Mouse (Mus musculus): ENCODE data around the gene Hdac5.

Gene Hdac5

DNA sequence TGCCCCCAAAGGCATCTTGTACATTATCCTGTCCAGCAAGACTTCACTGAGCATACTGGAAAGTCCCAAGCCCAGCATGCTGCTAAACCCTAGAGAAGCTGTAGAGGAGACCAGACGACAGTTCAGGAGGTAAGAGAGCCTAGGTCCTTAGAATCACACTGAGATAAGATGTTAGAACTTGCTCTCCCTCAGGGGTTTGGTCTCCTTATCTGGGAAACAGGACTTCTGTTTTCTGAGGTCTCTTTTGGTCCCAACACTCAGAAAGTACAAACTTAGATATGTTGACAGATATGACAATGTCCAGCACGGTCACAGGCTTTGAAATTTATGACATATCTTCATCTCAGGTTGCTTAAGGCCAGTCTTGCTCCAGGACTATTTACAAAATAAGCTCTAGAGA lies 6.1 kb upstream of the Hdac5 start:
- no peak for DNase-seq

DNA sequence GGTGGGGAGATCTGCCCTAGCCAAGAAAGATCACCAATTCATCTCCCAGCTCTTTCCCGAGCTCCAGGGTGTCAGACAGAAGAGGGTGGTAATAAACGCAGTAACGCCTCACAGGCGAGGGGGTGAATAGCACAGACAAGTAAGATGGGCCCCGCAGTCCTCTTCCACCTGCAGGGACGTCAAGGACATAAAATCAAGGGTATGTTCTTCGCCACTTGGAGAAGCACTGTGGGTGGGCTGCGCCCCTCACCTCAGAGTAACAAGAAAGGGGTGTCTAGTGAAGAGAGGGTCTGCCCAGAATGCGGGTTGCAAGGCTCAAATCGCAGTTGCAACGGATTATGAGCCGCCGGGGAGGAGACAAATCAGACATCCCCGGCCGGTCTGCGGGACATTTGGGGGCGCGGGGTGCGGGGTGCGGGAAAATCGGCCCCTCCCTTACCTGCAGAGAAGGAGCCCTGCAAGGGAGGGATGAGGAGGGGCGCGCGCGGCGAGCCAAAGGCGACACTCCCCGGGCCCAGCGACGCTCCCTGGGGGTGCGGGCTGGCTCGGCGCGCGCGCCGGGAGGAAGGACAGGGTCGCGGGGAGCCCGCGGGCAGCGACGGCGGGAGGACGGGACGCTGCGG lies 524 bp downstream of the Hdac5 start:
- peak; percentile 71 for DNase-seq

GRCm38 (mm10) chr11:102228646-102229268 lies 1.2 kb downstream of the Hdac5 start:
- DNase-seq: no peak

GRCm38 (mm10) chr11:102228191-102228545 lies 1.8 kb downstream of the Hdac5 start:
- peak; percentile 37 for DNase-seq

DNA sequence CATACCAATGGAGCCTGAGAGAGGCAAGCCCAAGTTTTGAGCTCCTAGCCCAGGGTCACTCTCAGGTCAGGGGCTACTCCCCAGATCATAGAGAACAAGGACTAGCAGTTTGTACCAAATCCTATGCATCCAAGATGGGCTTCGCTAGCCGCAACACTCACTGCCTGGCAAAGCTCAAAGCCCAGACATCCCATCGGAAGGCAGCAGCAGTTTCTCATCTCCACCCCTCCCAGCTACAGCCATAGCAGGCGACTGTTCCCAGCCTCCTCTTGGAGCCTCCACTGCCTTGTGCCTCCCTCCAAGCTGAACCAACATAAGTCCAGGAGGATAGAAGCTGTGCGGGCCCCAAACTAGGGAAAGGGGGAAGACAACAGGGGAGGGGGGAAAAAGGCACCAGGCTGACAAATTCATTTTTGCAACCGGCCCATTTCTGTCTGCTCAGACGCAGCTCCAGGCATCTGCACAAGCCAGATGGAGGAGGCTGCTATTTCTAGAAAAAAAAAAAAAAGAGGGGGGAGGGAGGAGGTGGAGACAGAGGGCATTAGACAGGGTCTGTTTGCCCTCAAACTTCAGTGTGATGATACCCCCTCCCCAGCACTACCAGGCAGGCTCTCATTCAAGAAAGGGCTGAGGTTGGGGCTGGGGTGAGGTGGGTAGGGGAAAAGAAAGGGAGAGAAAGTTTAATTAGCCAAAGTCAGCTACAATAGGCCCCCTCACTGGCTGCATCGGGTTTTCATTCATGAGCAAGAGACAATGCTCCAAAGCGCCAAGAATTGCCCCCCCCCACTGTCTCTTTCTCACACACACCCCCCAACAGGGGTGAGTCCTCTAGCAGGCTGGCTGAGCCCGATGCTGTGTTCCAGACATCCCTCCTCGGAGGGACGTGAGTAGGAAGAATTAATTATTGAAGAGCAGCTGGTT lies 2.4 kb downstream of the Hdac5 start:
- DNase-seq: peak; percentile 48

DNA sequence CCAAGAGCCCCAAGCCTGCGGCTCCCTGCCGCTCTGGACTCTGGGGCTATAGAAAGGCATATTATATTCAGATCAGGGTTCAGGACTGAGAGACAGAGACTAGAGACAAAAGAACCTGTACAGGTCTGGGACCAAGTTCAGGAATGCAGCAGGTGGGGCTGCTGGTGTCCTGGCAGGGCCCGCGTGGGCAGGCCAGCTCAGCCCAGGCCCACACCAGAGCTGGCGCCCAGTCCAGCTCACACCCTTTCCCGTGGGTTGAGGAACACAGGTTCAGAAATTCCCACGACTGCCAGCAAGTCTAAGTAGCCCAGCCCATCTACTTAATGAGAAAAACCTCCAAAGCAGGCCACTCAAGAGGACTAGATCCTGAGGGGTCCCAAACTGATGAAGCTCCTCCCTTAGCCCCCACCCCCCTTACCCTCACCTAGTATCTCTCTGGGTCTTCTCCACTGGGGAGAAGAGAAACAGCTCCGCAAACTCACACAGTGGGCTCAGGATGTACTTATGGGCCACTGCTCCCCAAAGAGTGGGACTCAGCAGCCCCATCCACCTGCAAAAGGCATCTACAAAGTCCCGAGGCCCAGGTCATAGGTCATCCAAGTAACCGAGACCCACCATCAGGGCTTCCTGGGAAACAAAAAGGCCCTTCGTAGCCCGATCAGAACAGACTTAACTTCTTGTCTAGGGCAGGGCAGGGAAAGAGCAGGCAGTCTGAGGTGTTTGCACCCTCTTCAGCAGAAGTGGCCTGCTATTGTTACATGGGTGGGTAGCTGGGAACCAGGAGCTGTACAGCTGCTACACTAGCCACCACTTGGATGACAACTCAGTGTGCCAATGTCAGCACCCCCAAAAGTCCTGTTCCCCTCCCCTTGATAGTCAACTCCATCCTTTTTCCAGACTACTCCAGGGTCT lies 3.6 kb downstream of the Hdac5 start:
- DNase-seq: peak; percentile 63

- DNase-seq: no peak
These were observed 4.7 kb downstream of the Hdac5 start for GRCm38 (mm10) chr11:102225221-102225620.

DNA sequence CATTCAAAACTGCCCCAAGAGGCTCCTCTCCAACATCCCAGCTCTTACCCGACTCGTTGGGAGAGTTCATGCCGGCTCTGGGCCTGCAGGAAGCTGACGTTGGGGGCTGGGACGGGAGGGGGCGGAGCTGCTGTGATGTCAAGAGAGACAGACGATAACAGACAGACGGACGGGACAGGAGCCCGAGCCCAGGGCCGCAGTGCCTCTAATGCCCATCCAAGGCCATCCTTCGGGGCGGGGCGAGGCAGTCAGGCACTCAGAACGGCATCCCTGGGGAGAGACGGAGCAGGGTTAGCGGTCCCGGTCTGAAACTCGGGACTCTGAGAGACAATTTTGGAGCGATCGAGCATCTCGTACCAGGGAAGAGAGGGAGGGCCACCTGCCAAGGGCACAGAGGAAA lies 5.3 kb downstream of the Hdac5 start:
- peak; percentile 65 for DNase-seq

- peak; percentile 59 for DNase-seq
These were observed 6.8 kb downstream of the Hdac5 start for GRCm38 (mm10) chr11:102223166-102223565.

GRCm38 (mm10) chr11:102221954-102222351 lies 8.0 kb downstream of the Hdac5 start:
- peak; percentile 77 for DNase-seq

- DNase-seq: peak; percentile 43
These were observed 8.6 kb downstream of the Hdac5 start for GRCm38 (mm10) chr11:102221243-102221953.

DNA sequence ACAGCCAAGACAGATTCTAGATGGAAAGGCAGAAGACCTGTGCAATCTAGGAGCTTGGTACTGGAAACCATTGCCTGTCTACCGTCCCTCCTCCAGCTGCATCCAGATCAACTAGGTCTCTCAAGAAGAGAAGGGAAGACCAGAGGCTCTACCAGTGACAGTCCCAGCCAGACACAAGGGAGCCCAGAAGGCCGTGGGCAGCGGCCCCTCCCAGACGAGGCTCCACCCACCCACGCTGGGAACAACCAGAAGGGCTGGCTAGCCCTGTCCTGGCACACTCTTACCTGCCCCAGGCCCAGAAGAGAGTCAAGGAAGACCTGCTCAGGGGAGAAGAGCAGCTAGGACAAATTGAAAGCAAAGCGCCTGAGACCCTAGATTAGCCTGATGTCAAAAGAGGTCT lies 9.5 kb downstream of the Hdac5 start:
- DNase-seq: peak; percentile 62

DNA sequence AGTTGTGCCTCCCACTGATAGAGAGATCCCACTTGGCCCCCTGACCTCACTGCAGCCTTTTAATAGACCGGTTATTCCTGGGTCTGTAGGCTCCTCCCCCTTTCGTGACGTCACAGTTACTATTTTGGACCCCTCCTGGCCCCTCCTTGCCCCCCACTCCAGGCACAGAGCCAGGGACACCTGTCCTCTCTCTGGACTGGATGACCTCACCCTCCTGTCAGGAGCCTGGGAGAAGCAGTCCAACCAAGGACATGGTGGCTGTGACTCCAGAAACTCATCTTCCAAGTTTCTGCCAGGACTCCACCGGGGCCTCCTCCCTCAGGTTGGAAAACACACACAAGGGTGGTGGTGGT lies 10.0 kb downstream of the Hdac5 start:
- DNase-seq: peak; percentile 80

DNA sequence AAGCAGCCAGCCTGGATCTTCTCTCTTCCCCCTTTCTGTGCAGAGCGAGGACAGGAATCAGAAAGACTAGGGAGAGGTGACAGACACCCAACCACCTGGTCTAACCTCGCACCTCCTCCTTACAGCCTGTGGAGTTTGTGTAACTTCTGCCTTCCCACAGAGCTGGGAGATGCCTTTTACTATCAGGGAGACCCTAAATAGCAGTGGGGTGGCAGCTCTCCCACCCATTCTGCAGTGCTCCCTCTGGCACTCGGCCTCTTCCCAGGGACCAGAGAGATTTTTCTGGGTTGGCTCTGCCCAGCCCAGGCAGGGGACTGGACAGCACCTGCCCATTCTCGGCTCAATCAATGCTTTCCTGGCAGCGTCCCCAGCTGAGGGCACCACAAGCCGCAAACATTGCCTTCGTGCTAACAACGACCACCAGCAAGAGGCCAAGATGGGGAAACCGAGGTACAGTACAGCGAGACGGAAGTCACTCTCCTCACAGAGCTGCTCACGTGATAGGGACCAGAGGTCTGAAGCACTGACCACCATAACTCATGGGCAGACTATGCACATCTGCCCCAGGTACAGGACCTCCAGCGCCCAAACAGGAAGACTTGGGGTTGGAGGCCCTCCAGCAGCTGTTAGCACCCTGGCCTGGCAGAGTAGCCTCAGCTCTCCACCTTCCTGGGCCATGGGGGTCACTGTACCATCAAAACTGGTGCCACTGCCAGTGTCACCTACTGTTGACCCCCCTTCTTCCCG lies 10.5 kb downstream of the Hdac5 start:
- DNase-seq: peak; percentile 81

DNA sequence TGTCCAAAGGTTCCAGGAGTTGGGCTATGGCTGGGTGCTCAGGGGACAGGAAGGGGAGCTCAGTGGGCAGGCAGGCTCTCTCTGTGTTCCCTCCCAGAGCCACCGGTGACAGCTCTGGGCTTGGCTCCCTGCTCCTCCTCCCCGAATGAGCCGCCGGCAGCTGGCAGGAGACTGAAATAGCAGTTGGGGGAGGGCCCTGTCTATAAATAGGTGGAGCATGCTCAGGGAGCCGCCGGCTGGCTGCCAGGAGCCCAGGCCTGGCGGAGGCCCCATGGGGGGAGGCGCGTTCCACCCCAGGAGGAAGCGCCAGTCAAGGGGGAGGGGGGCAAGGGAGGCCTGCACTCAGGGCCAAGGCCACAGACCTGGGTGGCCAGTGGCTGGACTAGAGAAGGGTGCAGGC lies 11.2 kb downstream of the Hdac5 start:
- peak; percentile 96 for DNase-seq

DNA sequence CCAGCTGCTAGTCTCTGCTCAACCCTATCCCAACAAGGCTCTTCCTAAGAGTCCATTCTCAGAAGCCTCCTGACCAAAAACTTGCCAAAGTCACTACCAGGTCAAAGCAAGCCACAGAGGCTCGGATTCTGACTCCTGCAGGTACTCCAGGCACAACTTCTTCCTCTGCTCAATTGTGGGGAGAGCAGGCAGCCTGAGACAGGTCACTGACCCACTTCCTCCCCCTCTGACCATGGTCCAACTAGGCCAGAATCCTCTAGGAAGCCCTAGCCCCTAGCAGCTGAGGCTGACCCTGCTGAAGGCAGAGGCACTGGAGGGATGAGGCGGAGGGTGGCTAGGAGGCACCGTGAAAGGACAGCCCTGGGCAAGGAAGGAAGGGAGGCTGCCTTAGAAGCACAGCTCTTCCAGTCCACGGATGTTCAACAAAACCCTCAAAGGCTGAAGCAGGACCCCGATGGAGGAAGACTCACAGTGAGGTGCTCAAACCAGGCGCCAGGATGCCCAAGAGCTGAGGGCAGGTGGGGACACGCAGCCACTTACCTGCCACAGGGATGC lies 12.0 kb downstream of the Hdac5 start:
- DNase-seq: peak; percentile 58

GRCm38 (mm10) chr11:102217396-102217795 lies 12.6 kb downstream of the Hdac5 start:
- peak; percentile 74 for DNase-seq

- peak; percentile 57 for DNase-seq
These were observed 13.1 kb downstream of the Hdac5 start for GRCm38 (mm10) chr11:102216886-102217240.

DNA sequence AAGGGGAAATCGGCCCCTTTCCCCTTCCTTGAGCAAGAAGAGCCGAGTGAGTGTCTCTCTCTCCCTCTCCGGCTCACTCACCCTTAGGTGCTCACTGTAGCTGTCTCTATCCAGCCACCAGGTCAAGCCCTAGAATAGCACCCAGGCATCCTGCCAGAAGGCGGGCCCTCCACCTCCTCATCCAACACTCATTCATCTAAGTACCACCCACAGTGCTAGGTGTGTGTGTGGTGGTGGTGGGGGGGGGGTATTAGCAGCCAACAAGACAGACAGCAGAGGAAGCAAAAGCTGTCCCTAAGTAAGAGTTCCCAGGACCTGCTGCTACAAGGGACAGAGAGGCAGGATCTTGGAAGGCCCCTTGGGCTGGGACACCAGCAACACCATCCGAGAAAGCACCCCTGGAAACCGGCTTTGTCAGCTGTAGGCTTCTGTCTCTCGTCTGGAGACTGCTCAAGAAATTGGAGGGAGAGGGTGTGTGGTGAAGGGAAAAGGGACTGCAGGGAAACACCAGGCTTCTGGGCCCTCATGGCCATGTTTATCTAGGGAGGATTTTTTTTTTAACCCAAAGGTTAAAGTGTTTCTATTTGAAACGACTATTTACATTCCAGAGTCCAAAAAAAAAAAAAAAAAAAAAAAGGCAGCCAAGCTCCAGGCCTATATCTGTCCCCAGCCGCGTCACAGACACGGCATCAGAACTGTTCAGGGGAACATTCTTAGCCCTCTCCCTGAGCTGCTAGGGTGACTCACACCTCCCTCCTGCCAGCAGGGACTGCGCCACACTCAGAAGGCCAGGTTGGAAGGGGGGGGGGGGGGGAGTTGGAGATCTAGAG lies 13.7 kb downstream of the Hdac5 start:
- DNase-seq: peak; percentile 69

GRCm38 (mm10) chr11:102215511-102215910 lies 14.5 kb downstream of the Hdac5 start:
- peak; percentile 33 for DNase-seq

Data from cerebellum, adult 9-11 months (tissue).